Mouse (Mus musculus): Measurements from ENCODE around the gene Acap1.
"Not testable (repeated sequence)": the region's sequence is repeated elsewhere in the genome, so short reads cannot be mapped to it uniquely, and the experiment has no call there.

GRCm38 (mm10) chr11:69930176-69930575 lies 34.8 kb upstream of the Acap1 start:
- not testable (repeated sequence) for TF ChIP-seq E2F4 (IDR thresholded peaks at IDR 0.05; ENCODE audit: insufficient replicate concordance, low read depth, low read length); IRF4 (IDR thresholded peaks at IDR 0.05; ENCODE audit: low read depth, low read length); POLR2A (IDR thresholded peaks at IDR 0.05; ENCODE audit: low read depth, low read length); MYC (IDR thresholded peaks at IDR 0.05; ENCODE audit: low read depth, low read length); CTCF (conservative IDR thresholded peaks at IDR 0.05 in 1 of 2, IDR thresholded peaks at IDR 0.05 in 1 of 2; ENCODE audit: low read depth in 2 of 2, low read length in 2 of 2); EP300 (IDR thresholded peaks at IDR 0.05; ENCODE audit: low read length); NRF1 (IDR thresholded peaks at IDR 0.05; ENCODE audit: low read depth, low read length); MAX (IDR thresholded peaks at IDR 0.05; ENCODE audit: low read length); RAD21 (IDR thresholded peaks at IDR 0.05; ENCODE audit: low read depth, low read length); ZMIZ1 (IDR thresholded peaks at IDR 0.05; ENCODE audit: low read depth, low read length); ZC3H11A (IDR thresholded peaks at IDR 0.05; ENCODE audit: low read depth, low read length); MEF2A (IDR thresholded peaks at IDR 0.05; ENCODE audit: borderline replicate concordance, low read depth, low read length)

All from CH12.LX (cell line).